Mouse (Mus musculus): ENCODE measurements around the gene Nelfe. TPM values are rescaled to one million over a fixed set of nuclear protein-coding genes. Genes with fewer than 3 reads are reported as not detected.
A peak's percentile ranks its signal among the peaks of the same experiment; 100 is the strongest.

The Nelfe gene
- polyA plus RNA-seq, 1 experiment from 2014 or later: 126 TPM

GRCm38 (mm10) chr17:34881166-34881565 lies 31.0 kb downstream of the Nelfe start:
- Histone ChIP-seq H3K27ac (no peak overlapping the region), H3K9ac (no peak overlapping the region), H3K36me3 (no peaks in the 10 kb centered on the region), H3K9me3 (no peaks in the 10 kb centered on the region), H3K4me3 (no peak overlapping the region), H3K4me1 (peaks cover 27% of the 10 kb centered on the region), H3K4me2 (peak overlapping the region; percentile 38; the same call in 1 of the 2 replicates), H3K27me3 (no peaks in the 10 kb centered on the region)
- ATAC-seq (ENCODE audit: insufficient number of reproducible peaks, insufficient read depth, low FRiP score, low TSS enrichment, low read depth): no peak

DNA sequence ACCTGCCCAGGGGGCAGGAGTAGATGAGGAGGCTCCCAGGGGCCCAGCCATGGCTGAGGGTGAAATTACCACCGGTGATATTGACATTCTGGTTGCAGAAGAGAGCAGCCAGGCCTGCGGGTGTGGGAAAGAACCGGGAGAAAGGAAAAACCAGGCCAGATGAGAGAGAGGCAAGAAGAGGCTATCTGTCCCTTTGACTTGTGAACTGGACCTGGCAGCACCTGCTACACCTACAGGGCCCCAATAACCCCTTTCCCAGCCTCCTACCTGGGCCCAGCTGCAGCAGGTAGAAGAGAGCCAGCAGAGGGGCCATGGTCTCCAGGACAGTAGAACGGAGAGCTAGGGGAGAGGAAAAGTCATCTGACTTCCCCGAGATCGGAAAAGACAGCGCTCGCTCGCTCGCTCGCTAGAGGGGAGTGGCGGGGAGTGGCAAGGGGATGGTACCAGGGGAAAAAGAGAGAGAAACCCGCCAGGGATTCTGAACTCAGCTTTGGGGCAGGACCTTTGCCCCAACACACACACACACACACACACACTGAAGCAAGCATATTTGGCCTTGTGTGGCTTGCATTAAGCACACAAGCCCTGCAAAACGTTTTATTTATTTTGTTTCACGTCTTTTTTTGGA lies 31.6 kb downstream of the Nelfe start, which contains the start of gene Gm20547:
TSS of gene Gm20547 (minus strand) at position 360 of the 628 bp plus-strand sequence.
- Histone ChIP-seq H3K36me3 (no peaks in the 10 kb centered on the region), H3K27me3 (no peaks in the 10 kb centered on the region), H3K27ac (no peak within 1 kb of the TSS), H3K4me1 (peaks cover 27% of the 10 kb centered on the region), H3K9ac (0 out of 2 replicates have a peak within 1 kb of the TSS, but pooled peaks have one; percentile 27), H3K4me3 (no peak within 1 kb of the TSS), H3K9me3 (no peaks in the 10 kb centered on the region), H3K4me2 (peak within 1 kb of the TSS; percentile 38)
- no peak for ATAC-seq (ENCODE audit: insufficient number of reproducible peaks, insufficient read depth, low FRiP score, low TSS enrichment, low read depth)
- 7% methylated on average over 15 of the region's 15 CpGs for WGBS

- H3K4me1 ChIP-seq: peaks cover 27% of the 10 kb centered on the region
- no peaks in the 10 kb centered on the region for H3K9me3 ChIP-seq
Measured at GRCm38 (mm10) chr17:34883332-34883731, 33.1 kb downstream of the Nelfe start.

DNA sequence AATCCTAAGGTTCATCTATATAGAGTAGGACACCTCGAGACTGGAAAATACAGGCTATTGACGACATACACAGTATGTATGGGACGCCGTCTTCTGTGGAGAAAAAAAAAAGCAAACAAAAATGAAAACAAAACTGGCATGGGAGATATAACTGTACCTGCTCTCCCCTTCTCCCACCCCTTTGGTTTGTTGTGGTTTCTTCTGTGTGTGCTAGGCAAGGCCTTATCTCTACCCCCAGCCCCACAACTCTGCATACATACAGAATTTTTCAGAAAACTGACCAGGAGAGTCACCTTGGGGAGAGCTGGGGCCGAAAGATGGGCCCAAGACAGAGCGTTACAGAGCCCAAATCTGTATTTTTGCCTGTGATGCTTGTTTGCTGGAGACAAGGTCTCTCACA lies 34.5 kb downstream of the Nelfe start:
- 86% methylated on average over 6 of the region's 6 CpGs for WGBS
- no peak for ATAC-seq (ENCODE audit: insufficient number of reproducible peaks, insufficient read depth, low FRiP score, low TSS enrichment, low read depth)
- Histone ChIP-seq H3K4me1 (peaks cover 21% of the 10 kb centered on the region), H3K36me3 (no peaks in the 10 kb centered on the region), H3K4me2 (no peak overlapping the region), H3K27ac (no peak overlapping the region), H3K27me3 (no peaks in the 10 kb centered on the region), H3K9me3 (no peaks in the 10 kb centered on the region), H3K4me3 (no peak overlapping the region), H3K9ac (no peak overlapping the region)

More at GRCm38 (mm10) chr17:34883332-34883731, 33.1 kb downstream of the Nelfe start:
- no peak overlapping the region for H3K4me2 ChIP-seq
- no peaks in the 10 kb centered on the region for H3K36me3 ChIP-seq
- no peak overlapping the region for H3K4me3 ChIP-seq
- ATAC-seq (ENCODE audit: insufficient number of reproducible peaks, insufficient read depth, low FRiP score, low TSS enrichment, low read depth): no peak
- no peak overlapping the region for H3K9ac ChIP-seq
- H3K27me3 ChIP-seq: no peaks in the 10 kb centered on the region
- H3K27ac ChIP-seq: peak overlapping the region; percentile 11
- 69% methylated on average over 3 of the region's 3 CpGs for WGBS

GRCm38 (mm10) chr17:34885615-34886014 lies 35.4 kb downstream of the Nelfe start:
- Histone ChIP-seq H3K9me3 (no peaks in the 10 kb centered on the region), H3K27ac (peak overlapping the region; percentile 23; the same call in 1 of the 2 replicates), H3K9ac (no peak overlapping the region), H3K4me3 (no peak overlapping the region), H3K27me3 (no peaks in the 10 kb centered on the region), H3K4me2 (no peak overlapping the region), H3K36me3 (no peaks in the 10 kb centered on the region), H3K4me1 (peaks cover 19% of the 10 kb centered on the region)
- WGBS: 62% methylated on average over 3 of the region's 3 CpGs
- ATAC-seq (ENCODE audit: insufficient number of reproducible peaks, insufficient read depth, low FRiP score, low TSS enrichment, low read depth): no peak

- no peaks in the 10 kb centered on the region for H3K9me3 ChIP-seq
- no peak overlapping the region for H3K9ac ChIP-seq
- H3K4me2 ChIP-seq: no peak overlapping the region
- no peaks in the 10 kb centered on the region for H3K27me3 ChIP-seq
- WGBS: 83% methylated on average over 5 of the region's 5 CpGs
- H3K4me3 ChIP-seq: no peak overlapping the region
- no peaks in the 10 kb centered on the region for H3K36me3 ChIP-seq
- peaks cover 12% of the 10 kb centered on the region for H3K4me1 ChIP-seq
- ATAC-seq (ENCODE audit: insufficient number of reproducible peaks, insufficient read depth, low FRiP score, low TSS enrichment, low read depth): no peak
- H3K27ac ChIP-seq: no peak overlapping the region
Measured at GRCm38 (mm10) chr17:34887942-34888341, 37.8 kb downstream of the Nelfe start.

GRCm38 (mm10) chr17:34890074-34890743 lies 40.0 kb downstream of the Nelfe start:
- H3K9me3 ChIP-seq: no peaks in the 10 kb centered on the region
- WGBS: 86% methylated on average over 12 of the region's 12 CpGs
- H3K27me3 ChIP-seq: no peaks in the 10 kb centered on the region
- peaks cover 7% of the 10 kb centered on the region for H3K4me1 ChIP-seq
- H3K9ac ChIP-seq: no peak overlapping the region
- no peak overlapping the region for H3K4me2 ChIP-seq
- H3K4me3 ChIP-seq: no peak overlapping the region
- no peaks in the 10 kb centered on the region for H3K36me3 ChIP-seq
- ATAC-seq (ENCODE audit: insufficient number of reproducible peaks, insufficient read depth, low FRiP score, low TSS enrichment, low read depth): no peak
- H3K27ac ChIP-seq: no peak overlapping the region

DNA sequence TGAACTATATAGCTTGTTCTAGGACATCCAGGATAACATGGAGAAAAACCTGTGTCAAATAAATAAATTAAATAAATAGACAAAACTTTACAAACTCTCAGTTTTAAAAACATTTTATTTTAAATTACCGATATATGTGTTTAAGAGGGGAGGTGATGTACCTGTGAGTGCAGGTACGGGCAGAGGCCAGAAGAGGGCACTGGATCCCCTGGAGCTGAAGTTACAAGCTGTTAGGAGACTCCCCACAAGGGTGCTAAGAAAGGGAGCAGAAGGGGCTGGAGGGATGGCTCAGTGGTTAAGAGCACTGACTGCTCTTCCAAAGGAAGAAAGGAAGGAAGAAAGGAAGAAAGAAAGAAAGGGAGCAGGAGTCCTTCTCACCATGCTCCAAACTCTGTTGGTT lies 41.2 kb downstream of the Nelfe start:
- Histone ChIP-seq H3K9ac (no peak overlapping the region), H3K4me3 (no peak overlapping the region), H3K9me3 (peaks cover 3% of the 10 kb centered on the region; the same call in 1 of the 2 replicates), H3K36me3 (peaks cover 7% of the 10 kb centered on the region), H3K4me1 (peaks cover 19% of the 10 kb centered on the region), H3K27ac (no peak overlapping the region), H3K4me2 (no peak overlapping the region), H3K27me3 (no peaks in the 10 kb centered on the region)
- no peak for ATAC-seq (ENCODE audit: insufficient number of reproducible peaks, insufficient read depth, low FRiP score, low TSS enrichment, low read depth)
- 93% methylated on average over 2 of the region's 2 CpGs for WGBS

DNA sequence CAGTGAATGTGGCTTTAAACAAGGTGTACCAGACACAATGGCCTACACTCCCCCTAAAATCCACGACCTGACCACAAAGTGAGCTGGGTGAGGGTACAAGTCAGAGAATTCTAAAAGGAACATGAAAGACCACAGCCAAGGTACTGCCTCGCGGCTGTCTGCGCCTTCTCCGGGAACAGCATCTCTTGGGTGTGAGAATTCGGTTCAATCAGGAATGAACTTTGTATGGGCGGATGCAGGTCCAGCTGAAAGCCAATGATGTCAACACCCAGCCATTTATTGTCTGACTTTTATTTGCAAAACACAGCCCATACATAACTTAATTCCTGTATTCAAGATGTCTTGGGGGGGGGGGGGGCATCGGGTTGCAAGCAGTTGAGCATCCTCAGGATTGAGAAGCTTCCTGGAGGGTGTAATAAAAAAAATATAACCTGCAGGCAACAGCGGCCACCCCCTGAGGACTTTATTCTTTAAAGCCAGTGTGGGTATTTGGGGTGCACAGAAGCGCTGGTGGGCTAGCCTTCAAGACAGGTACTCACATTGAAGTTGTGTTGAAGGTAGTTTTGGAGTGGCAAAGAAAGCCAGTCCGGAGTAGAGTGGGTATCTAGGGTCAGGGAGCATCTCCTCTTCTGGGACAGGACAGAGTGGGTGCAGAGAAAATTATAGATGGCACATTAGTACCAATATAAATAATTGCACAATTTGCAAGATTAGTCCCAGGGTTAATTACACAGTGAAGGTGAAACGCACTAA lies 43.1 kb downstream of the Nelfe start:
- Histone ChIP-seq H3K27ac (peak overlapping the region; percentile 77; the same call in 1 of the 2 replicates), H3K4me3 (peak overlapping the region; percentile 61), H3K4me1 (peaks cover 33% of the 10 kb centered on the region), H3K27me3 (no peaks in the 10 kb centered on the region), H3K9me3 (peaks cover 3% of the 10 kb centered on the region; the same call in 1 of the 2 replicates), H3K4me2 (peak overlapping the region; percentile 78), H3K36me3 (peaks cover 9% of the 10 kb centered on the region), H3K9ac (peak overlapping the region; percentile 91)
- 74% methylated on average over 12 of the region's 12 CpGs for whole genome bisulfite sequencing
- ATAC-seq (ENCODE audit: insufficient number of reproducible peaks, insufficient read depth, low FRiP score, low TSS enrichment, low read depth): no peak

GRCm38 (mm10) chr17:34894074-34894597 lies 43.9 kb downstream of the Nelfe start:
- peak; percentile 84 for ATAC-seq (ENCODE audit: insufficient number of reproducible peaks, insufficient read depth, low FRiP score, low TSS enrichment, low read depth)
- peaks cover 3% of the 10 kb centered on the region; the same call in 1 of the 2 replicates for H3K9me3 ChIP-seq
- WGBS: under 1% methylated on average over 40 of the region's 51 CpGs
- H3K4me1 ChIP-seq: peaks cover 33% of the 10 kb centered on the region
- H3K9ac ChIP-seq: peak overlapping the region; percentile 91
- peak overlapping the region; percentile 61 for H3K4me3 ChIP-seq
- H3K27ac ChIP-seq: peak overlapping the region; percentile 93
- peaks cover 9% of the 10 kb centered on the region for H3K36me3 ChIP-seq
- H3K27me3 ChIP-seq: no peaks in the 10 kb centered on the region
- H3K4me2 ChIP-seq: peak overlapping the region; percentile 78

- Histone ChIP-seq H3K4me3 (peak overlapping the region; percentile 61), H3K27ac (peak overlapping the region; percentile 93), H3K27me3 (no peaks in the 10 kb centered on the region), H3K4me1 (peaks cover 33% of the 10 kb centered on the region), H3K9me3 (peaks cover 3% of the 10 kb centered on the region; the same call in 1 of the 2 replicates), H3K36me3 (peaks cover 9% of the 10 kb centered on the region), H3K9ac (peak overlapping the region; percentile 91), H3K4me2 (peak overlapping the region; percentile 78)
- ATAC-seq (ENCODE audit: insufficient number of reproducible peaks, insufficient read depth, low FRiP score, low TSS enrichment, low read depth): peak; percentile 8; the same call in 1 of the 2 replicates
- WGBS: 6% methylated on average over 48 of the region's 51 CpGs
Measured at GRCm38 (mm10) chr17:34894801-34895530, 44.8 kb downstream of the Nelfe start.

Data from embryonic facial prominence, embryonic 13.5 days (tissue).